ENCODE assay signal across 9 mouse cellular contexts in genomic region chr16:55460519-55460918, GRCm38 (mm10).
A peak's percentile ranks its signal among the peaks of the same experiment; 100 is the strongest.
DNase-seq lines count a peak whose midpoint lies in the region; ATAC-seq lines count a peak whose summit lies in the region.
"Had no signal": no experiment of that assay in that cellular context is flagged by ENCODE, and none has a peak within 500 bp of the region (broad histone marks: within the 10 kb centered on the region; RNA-seq: fewer than 3 reads in every experiment).

No protein-coding gene starts in this region.

- no peak overlapping the region for H3K27ac ChIP-seq in midbrain, embryonic 10.5 days (replicated peaks)
- H3K27ac ChIP-seq in midbrain, embryonic 16.5 days (ENCODE audit: low read length), result no peak overlapping the region
- H3K27ac ChIP-seq: hindbrain, embryonic 15.5 days had no signal

- no peak overlapping the region for H3K4me3 ChIP-seq in midbrain, embryonic 10.5 days
- H3K4me3 ChIP-seq in midbrain, embryonic 16.5 days (ENCODE audit: low read depth, low read length), result no peak overlapping the region
- H3K4me3 ChIP-seq: hindbrain, embryonic 15.5 days had no signal

- no peaks in the 10 kb centered on the region for H3K36me3 ChIP-seq in midbrain, embryonic 10.5 days
- H3K36me3 ChIP-seq in midbrain, embryonic 16.5 days (ENCODE audit: control insufficient read depth, insufficient read depth, low read length), result no peaks in the 10 kb centered on the region
- H3K36me3 ChIP-seq: hindbrain, embryonic 15.5 days had no signal

- H3K9me3 ChIP-seq in midbrain, embryonic 10.5 days (replicated peaks), result no peaks in the 10 kb centered on the region
- H3K9me3 ChIP-seq in midbrain, embryonic 16.5 days (replicated peaks; ENCODE audit: control insufficient read depth, low read length, poor library complexity, severe bottlenecking), result no peaks in the 10 kb centered on the region
- H3K9me3 ChIP-seq: hindbrain, embryonic 15.5 days had no signal

- H3K4me1 ChIP-seq in midbrain, embryonic 10.5 days, result 0 out of 2 replicates have a peak, but pooled peaks cover 4% of the 10 kb centered on the region
- H3K4me1 ChIP-seq in midbrain, embryonic 16.5 days (ENCODE audit: control insufficient read depth, insufficient read depth, low read length), result no peaks in the 10 kb centered on the region
- H3K4me1 ChIP-seq: hindbrain, embryonic 15.5 days had no signal

- ATAC-seq in midbrain, embryonic 16.5 days, result no peak
- ATAC-seq in granulocyte monocyte progenitor cell, adult 5-6 weeks (replicated peaks; ENCODE audit: poor library complexity, severe bottlenecking), result 0 out of 2 replicates have a peak, but pooled peaks have one; percentile 48
- no peak for ATAC-seq in cerebellum, adult (ENCODE audit: insufficient number of reproducible peaks, low FRiP score, low TSS enrichment)

- no peaks in the 10 kb centered on the region for H3K27me3 ChIP-seq in midbrain, embryonic 10.5 days (ENCODE audit: low read depth, poor library complexity, severe bottlenecking)
- H3K27me3 ChIP-seq in midbrain, embryonic 16.5 days (ENCODE audit: control insufficient read depth, insufficient read depth, low read depth, low read length), result no peaks in the 10 kb centered on the region
- H3K27me3 ChIP-seq: hindbrain, embryonic 15.5 days had no signal

- DNase-seq in adrenal gland, postnatal 10 days, result peak; percentile 31
- DNase-seq in adrenal gland, postnatal 4 days (ENCODE audit: low spot score in 2 of 2), result no peak
- peak; percentile 21 for DNase-seq in midbrain, embryonic 10.5 days (ENCODE audit: low spot score)
- DNase-seq in retina, embryonic 14.5 days (ENCODE audit: low spot score), result peak; percentile 43
- DNase-seq in cerebellum, adult 11 months, result no peak

- H3K4me2 ChIP-seq in midbrain, embryonic 16.5 days (ENCODE audit: low read length), result no peak overlapping the region
- H3K4me2 ChIP-seq: hindbrain, embryonic 15.5 days had no signal

- no peak overlapping the region for H3K9ac ChIP-seq in midbrain, embryonic 16.5 days (ENCODE audit: low read depth, low read length)
- H3K9ac ChIP-seq: hindbrain, embryonic 15.5 days had no signal

Comparison
In these comparisons a context has a peak if more than half of its experiments do, and no peak if none do; other contexts are left out.
1. DNase-seq: peak in adrenal gland, postnatal 10 days (single experiment), midbrain, embryonic 10.5 days (single experiment) and retina, embryonic 14.5 days (single experiment); none in adrenal gland, postnatal 4 days (0 of 2) and cerebellum, adult 11 months (single experiment).